Comparison of ENCODE assay signal across 8 mouse cellular contexts in the genomic region with DNA sequence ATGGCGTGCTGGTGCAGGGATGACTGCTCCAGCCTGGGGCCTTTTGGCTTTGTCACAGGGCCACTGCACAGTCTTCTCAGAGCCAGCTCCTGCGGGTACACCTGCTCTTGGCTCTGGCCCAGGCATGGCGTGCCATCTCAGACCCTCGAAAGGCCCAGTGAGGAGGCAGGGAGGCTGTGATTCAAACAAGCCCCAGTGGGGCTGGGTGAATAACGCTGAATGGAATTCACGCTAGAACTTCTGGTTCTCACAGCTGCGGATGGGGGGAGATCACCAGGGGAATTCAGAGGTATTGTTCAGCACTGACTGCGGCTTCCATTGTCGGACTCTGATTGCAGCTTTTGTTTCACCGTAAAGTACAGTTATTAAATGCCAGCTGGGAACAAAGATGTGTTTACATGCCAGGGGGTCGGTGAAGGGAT. TPM values are rescaled to one million over a fixed set of nuclear protein-coding genes. Genes with fewer than 3 reads are reported as not detected.
A peak's percentile ranks its signal among the peaks of the same experiment; 100 is the strongest.
DNase-seq lines count a peak whose midpoint lies in the region; ATAC-seq and TF ChIP-seq lines count a peak whose summit lies in the region.
"Had no signal": no experiment of that assay in that cellular context is flagged by ENCODE, and none has a peak within 500 bp of the region (broad histone marks: within the 10 kb centered on the region; RNA-seq: fewer than 3 reads in every experiment).

No protein-coding gene starts in this region.

- DNase-seq in lung, embryonic 14.5 days: peak; percentile 44
- no peak for DNase-seq in lung, postnatal 25 days (ENCODE audit: low spot score)
- no peak for DNase-seq in embryonic facial prominence, embryonic 10.5 days (ENCODE audit: low spot score)
- DNase-seq in kidney, postnatal 10 days: peak; percentile 48
- DNase-seq in stomach, postnatal 0 days (ENCODE audit: low spot score): no peak
- no peak for DNase-seq in adrenal gland, postnatal 25 days

- whole genome bisulfite sequencing in lung, embryonic 14.5 days: 43% methylated on average over 11 of the region's 11 CpGs
- WGBS in embryonic facial prominence, embryonic 10.5 days: 30% methylated on average over 11 of the region's 11 CpGs
- 13% methylated on average over 11 of the region's 11 CpGs for WGBS in neural tube, embryonic 15.5 days
- WGBS in stomach, postnatal 0 days: 38% methylated on average over 11 of the region's 11 CpGs

- no peaks in the 10 kb centered on the region for H3K27me3 ChIP-seq in lung, embryonic 14.5 days (ENCODE audit: insufficient read depth, low read length)
- H3K27me3 ChIP-seq in embryonic facial prominence, embryonic 10.5 days (replicated peaks; ENCODE audit: low read depth, poor library complexity, severe bottlenecking): peaks cover 45% of the 10 kb centered on the region
- H3K27me3 ChIP-seq in neural tube, embryonic 15.5 days (replicated peaks): no peaks in the 10 kb centered on the region
- H3K27me3 ChIP-seq in stomach, postnatal 0 days (ENCODE audit: control insufficient read depth, insufficient read depth, low read length): no peaks in the 10 kb centered on the region

- no peak for TF ChIP-seq CTCF in lung, embryonic 14.5 days (IDR thresholded peaks at IDR 0.05; ENCODE audit: low read depth)
- no peak for TF ChIP-seq CTCF in stomach, postnatal 0 days (IDR thresholded peaks at IDR 0.05; ENCODE audit: low read depth)

- peaks cover 7% of the 10 kb centered on the region for H3K4me1 ChIP-seq in lung, embryonic 14.5 days (ENCODE audit: insufficient read depth)
- peaks cover 21% of the 10 kb centered on the region for H3K4me1 ChIP-seq in embryonic facial prominence, embryonic 10.5 days
- H3K4me1 ChIP-seq in neural tube, embryonic 15.5 days: peaks cover 14% of the 10 kb centered on the region
- H3K4me1 ChIP-seq in stomach, postnatal 0 days (replicated peaks; ENCODE audit: control insufficient read depth, insufficient read depth): no peaks in the 10 kb centered on the region

- H3K9me3 ChIP-seq in lung, embryonic 14.5 days (ENCODE audit: low read depth, low read length): no peaks in the 10 kb centered on the region
- H3K9me3 ChIP-seq in embryonic facial prominence, embryonic 10.5 days: no peaks in the 10 kb centered on the region
- H3K9me3 ChIP-seq in neural tube, embryonic 15.5 days (replicated peaks): no peaks in the 10 kb centered on the region
- no peaks in the 10 kb centered on the region for H3K9me3 ChIP-seq in stomach, postnatal 0 days (ENCODE audit: control insufficient read depth, low read length)

- H3K9ac ChIP-seq in lung, embryonic 14.5 days: no peak overlapping the region
- H3K9ac ChIP-seq in neural tube, embryonic 15.5 days (replicated peaks): no peak overlapping the region
- no peak overlapping the region for H3K9ac ChIP-seq in stomach, postnatal 0 days (ENCODE audit: low read length)
- H3K9ac ChIP-seq: liver, embryonic 14.5 days had no signal

- H3K36me3 ChIP-seq in lung, embryonic 14.5 days (ENCODE audit: insufficient read depth): no peaks in the 10 kb centered on the region
- H3K36me3 ChIP-seq in embryonic facial prominence, embryonic 10.5 days (replicated peaks): no peaks in the 10 kb centered on the region
- H3K36me3 ChIP-seq in neural tube, embryonic 15.5 days: no peaks in the 10 kb centered on the region
- no peaks in the 10 kb centered on the region for H3K36me3 ChIP-seq in stomach, postnatal 0 days (ENCODE audit: control insufficient read depth, insufficient read depth, low read length)

- peak overlapping the region; percentile 43; the same call in 1 of the 2 replicates for H3K27ac ChIP-seq in lung, embryonic 14.5 days (ENCODE audit: low read depth)
- peak overlapping the region; percentile 59; the same call in 1 of the 2 replicates for H3K27ac ChIP-seq in embryonic facial prominence, embryonic 10.5 days (replicated peaks)
- peak overlapping the region; percentile 58; the same call in 1 of the 2 replicates for H3K27ac ChIP-seq in neural tube, embryonic 15.5 days (replicated peaks)
- H3K27ac ChIP-seq in stomach, postnatal 0 days (replicated peaks): no peak overlapping the region
- H3K27ac ChIP-seq: liver, embryonic 14.5 days had no signal

- ATAC-seq in lung, embryonic 14.5 days (ENCODE audit: insufficient read depth): no peak
- ATAC-seq in neural tube, embryonic 15.5 days (ENCODE audit: low FRiP score): no peak
- ATAC-seq in stomach, postnatal 0 days (ENCODE audit: low FRiP score, low TSS enrichment): no peak

- no peak for TF ChIP-seq EP300 in stomach, postnatal 0 days (optimal IDR thresholded peaks at IDR 0.05)

- H3K4me2 ChIP-seq in lung, embryonic 14.5 days: no peak overlapping the region
- H3K4me2 ChIP-seq in neural tube, embryonic 15.5 days: peak overlapping the region; percentile 9; the same call in 1 of the 2 replicates
- H3K4me2 ChIP-seq in stomach, postnatal 0 days (replicated peaks; ENCODE audit: low read depth): no peak overlapping the region

- no peak overlapping the region for H3K4me3 ChIP-seq in lung, embryonic 14.5 days (ENCODE audit: low read depth, low read length)
- no peak overlapping the region for H3K4me3 ChIP-seq in embryonic facial prominence, embryonic 10.5 days
- no peak overlapping the region for H3K4me3 ChIP-seq in neural tube, embryonic 15.5 days (replicated peaks)
- no peak overlapping the region for H3K4me3 ChIP-seq in stomach, postnatal 0 days (ENCODE audit: low read depth, low read length)

RNA-seq across cellular contexts. Expression of gene Plekha1, which starts 4.8 kb away (rescaled TPM):
- 52.4 and 56.2 TPM in 2 replicates for polyA plus RNA-seq in lung, embryonic 14.5 days (2014; fragmentation: Nextera tagmentation; extraction: Ambion mirVana)
- polyA plus RNA-seq in embryonic facial prominence, embryonic 10.5 days (2016; fragmentation: Nextera tagmentation; extraction: Ambion mirVana): 37.5 and 41.3 TPM in 2 replicates
- 53.6 and 57.9 TPM in 2 replicates for polyA plus RNA-seq in neural tube, embryonic 15.5 days (2015; fragmentation: Nextera tagmentation; extraction: Ambion mirVana)
- polyA plus RNA-seq in stomach, postnatal 0 days (2015; fragmentation: Nextera tagmentation; extraction: Ambion mirVana): 32.1 and 34.1 TPM in 2 replicates
- 26.7 and 32.6 TPM in 2 replicates for total RNA-seq in adrenal gland, postnatal 25 days (2021)

Comparison
In these comparisons a context has a peak if more than half of its experiments do, and no peak if none do; other contexts are left out.
1. DNase-seq: peak in lung, embryonic 14.5 days (single experiment) and kidney, postnatal 10 days (single experiment); none in lung, postnatal 25 days (single experiment), embryonic facial prominence, embryonic 10.5 days (single experiment), stomach, postnatal 0 days (single experiment) and adrenal gland, postnatal 25 days (single experiment).